Mouse (Mus musculus): ENCODE measurements at regions not wholly inside any gene's neighbourhood (a gene's known extent, or its start where the extent isn't known, plus 50 kb on each side); places are given as distances from the start of the nearest gene placed in this dataset.

DNA sequence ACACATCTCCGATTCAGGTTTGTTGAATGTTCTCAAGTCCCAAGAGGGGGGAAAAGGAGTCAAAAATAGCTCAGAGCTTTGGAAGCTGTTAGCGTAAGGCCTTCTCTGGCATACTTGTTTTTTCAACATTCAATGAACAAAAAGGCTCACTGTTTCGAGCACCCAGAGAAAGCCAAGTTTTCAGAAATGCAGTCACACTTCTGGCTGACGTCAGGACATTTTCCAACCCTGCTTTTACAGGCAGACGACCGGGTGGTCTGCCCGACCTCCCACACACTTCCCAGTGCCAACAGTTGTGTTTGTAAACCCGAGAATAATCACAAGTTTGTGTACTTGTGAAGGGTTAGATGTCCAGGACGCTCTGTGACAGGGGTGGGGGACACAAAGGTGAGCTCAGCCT lies 218.5 kb downstream of the Wdr11 start:
- DNase-seq (ENCODE audit: extremely low read depth, insufficient read length, low spot score): no peak

DNA sequence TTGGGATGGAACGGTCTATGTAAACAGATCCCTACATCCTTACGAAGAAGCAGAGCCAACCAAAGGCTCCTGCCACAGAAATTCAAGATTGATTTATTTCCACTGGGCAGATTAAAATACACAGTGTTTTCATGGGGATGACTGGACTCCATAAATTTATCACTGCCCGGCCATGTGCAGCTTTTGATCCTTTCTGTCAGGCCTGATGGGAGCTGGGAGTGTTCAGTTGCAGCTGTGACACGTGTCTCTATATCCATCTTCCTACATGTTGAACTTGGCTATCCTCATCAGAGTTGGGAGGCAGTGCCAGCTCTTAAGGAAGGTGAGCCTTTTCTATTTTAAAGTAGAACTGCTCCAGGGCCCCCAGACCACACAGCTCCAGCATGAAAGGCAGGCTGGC lies 218.9 kb downstream of the Wdr11 start:
- DNase-seq (ENCODE audit: extremely low read depth, insufficient read length, low spot score): no peak

DNA sequence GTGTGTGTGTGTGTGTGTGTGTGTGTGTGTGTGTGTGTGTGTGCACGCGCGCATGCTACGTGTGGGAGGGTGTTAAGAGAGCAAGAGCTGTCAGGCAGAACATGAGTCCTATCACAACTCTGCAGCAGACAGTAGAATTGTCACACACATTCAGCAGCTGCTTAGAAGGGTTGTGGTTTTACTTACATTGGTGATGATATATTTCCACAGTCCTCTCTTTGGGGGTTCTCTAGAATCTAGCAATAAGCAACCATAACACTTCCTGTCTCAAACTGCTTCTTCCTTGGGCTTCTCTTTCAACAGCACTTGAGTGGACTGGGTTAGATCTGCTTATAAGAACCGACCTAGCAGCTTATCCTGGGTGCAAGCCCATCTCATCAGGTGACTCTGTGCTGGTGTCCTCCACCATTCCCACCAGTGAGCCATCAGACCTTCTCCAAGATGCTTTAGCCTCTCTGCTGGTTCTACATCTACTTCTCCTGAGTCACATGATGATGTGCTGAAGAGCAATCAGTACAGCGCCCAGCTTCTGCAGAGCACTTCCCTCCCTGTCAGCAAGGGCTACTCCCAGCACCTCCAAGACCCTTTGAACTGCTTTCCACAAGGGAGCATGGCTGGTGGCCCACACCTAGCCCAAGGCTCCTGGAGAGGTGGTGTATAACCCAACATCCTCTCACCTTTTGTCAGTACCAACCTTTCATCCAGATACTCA lies 222.6 kb downstream of the Wdr11 start:
- no peak for DNase-seq (ENCODE audit: extremely low read depth, insufficient read length, low spot score)

DNA sequence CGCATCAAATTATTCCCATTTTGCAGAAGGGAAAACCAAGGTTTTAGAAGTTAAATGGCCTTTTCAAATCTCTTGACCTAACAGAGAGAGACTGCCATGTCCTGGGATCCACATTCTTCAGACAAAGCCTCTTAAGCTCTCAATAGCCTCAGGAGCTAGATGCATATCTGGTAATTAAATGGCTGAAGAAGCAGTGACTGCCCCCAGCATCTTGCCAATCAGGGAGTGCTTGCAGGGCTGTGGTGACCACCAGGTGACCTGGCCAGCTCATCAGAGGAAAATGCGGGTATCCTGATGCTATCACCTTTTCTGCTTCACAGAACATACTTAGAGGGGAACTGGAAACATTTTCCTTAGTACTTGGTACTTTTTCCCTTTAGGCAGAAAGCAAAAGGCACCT lies 227.2 kb downstream of the Wdr11 start:
- no peak for DNase-seq (ENCODE audit: extremely low read depth, insufficient read length, low spot score)

DNA sequence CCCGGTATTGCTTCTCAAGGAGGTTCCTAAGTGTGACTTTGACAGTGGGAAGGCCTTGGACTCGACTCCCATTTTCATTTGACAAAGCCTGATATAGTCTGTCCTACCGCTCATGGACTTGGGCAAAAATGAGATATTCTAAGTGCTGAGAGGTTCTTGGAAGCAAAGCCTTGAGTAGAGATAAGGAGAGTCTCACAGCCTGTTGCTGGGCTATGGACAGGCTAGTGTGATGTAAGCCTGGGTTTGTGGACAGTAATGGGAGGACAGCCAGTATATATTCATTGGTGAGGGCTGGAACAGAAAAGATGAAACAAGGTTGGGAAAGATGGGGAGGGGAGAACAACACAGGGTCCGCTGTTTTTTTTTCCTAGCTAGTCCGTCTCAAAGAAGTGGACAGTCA lies 228.0 kb downstream of the Wdr11 start:
- DNase-seq (ENCODE audit: extremely low read depth, insufficient read length, low spot score): no peak

DNA sequence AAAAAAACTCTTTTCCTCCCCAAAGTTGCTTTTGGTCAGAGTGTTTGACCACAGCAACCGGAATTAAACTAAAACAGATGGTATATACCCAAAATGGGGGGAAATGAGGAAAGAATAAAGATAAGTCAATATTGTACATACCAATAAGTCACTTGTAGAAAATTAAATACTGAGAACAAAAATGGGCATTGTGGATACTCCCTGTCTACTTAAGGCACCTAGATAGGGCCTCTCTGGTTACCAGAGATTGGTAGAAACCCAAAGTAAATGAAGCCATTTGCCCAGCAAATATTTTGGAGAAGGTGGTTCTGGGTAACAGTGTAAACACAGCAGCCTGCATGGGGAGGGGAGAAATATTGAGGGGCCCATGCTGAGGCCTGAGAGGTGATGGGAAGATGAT lies 237.3 kb downstream of the Wdr11 start:
- no peak for DNase-seq (ENCODE audit: extremely low read depth, insufficient read length, low spot score)

DNA sequence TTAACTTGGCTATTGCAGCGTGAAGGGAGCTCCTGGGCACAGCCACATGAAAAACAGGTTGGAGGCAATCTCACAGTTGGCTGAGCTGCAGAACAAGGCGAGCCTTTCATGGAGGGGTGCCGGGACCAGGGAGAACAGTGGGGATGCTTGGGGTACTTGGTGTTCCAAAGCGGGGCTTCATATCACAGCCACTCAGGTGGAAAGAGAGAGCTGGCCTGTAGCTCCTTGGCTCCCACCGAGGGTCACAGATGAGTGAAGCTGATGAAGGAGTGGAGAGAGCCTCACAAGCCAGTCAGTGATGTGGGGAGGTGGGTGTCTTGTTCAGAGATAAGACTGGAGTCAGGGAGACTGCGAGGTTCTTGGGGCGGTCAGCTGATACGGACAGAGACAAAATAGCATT lies 241.2 kb downstream of the Wdr11 start:
- DNase-seq (ENCODE audit: extremely low read depth, insufficient read length, low spot score): no peak

DNA sequence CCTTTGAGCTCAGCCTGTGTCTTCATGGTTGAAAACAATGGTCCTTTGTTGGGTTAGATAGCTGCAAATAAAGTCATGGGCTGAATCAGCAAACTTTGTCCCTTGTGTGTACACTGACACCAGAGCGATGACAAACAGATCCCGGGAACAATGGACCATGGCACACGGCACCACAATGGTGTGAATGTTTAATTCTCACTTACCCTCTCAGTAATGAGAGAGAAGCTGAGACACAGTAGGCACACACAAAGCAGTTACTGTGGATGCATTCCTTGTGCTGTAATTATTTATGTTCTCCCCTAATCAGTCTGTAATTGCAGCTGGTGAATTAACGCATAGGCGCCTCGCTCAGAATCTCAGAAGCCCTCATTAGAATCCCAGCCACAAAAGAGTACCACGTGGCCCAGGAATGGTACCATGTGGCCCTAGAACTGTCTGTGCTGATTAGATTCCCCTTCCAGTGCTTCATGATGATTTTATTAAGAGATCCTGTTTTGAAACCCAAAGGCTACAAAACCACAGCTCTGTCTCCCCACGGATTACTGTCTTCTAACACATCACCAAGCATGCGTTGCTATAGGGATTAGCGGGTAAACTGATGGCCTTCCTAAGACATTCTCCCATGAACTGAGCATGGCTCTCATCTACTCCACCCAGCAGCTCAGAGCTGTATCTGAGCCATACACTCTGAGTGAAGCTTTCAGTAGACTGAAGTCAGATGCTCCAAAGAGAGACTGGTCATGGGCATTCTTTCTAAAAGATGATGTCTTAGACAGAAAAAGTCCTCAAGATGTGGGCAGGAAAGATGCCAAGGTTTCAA lies 250.8 kb downstream of the Wdr11 start:
- DNase-seq (ENCODE audit: extremely low read depth, insufficient read length, low spot score): no peak

DNA sequence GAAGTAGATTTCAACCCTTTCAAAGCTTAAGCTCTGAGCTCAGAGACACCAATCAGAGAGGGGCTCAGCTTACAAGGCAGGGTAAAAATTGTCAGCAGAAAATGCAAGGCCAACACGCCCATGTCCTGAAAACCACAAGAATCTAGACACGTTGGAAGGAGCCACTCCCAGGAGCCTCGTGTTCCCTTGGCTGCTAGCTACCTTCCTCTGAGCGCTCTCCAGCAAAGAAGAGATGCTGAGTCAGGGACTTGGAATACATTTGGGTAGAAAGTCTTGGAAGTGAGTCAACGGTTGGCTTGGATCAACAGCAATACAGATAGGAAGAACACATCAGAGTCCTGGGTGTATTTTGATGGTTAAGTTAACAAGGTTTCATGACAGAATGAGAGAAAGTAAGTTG lies 255.5 kb downstream of the Wdr11 start:
- DNase-seq (ENCODE audit: extremely low read depth, insufficient read length, low spot score): peak; percentile 78

DNA sequence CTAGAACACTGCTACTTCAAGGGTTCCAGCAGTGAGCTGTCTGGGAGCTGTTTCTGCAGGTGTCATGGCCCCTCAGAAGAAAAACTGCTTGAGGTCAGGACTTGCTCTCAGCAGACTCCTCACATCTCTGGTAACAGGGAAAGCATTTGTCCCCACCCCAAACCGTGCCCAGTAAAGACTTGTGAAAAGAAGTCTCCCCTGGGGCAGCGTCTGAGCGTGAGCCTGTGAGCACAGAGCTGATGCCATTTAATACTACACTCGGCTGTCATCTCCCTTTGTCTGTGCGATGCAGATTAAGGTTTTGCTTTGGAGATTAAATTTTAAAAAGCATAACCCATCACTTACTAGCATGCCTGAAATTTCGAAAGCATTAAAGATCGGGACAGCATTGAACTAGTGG lies 261.9 kb downstream of the Wdr11 start:
- DNase-seq (ENCODE audit: extremely low read depth, insufficient read length, low spot score): no peak

DNA sequence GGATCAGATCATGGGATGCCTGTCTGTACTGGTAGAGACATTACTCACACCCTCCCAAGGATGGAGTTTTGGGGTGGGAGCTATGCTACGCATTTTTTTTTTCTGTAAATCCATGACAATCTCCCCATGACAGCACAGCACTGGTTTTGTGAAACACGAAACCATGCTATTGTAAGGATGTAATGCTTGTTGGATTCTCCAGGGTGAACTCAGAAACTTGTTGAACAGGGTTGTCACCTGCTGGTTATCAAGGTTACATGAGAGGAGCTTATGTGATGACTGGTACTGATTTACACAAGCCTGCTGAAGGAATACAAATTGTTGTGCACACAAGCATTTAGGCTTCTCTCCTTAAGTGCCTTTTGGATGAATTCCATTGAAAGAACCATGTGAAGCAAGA lies 263.3 kb downstream of the Wdr11 start:
- DNase-seq (ENCODE audit: extremely low read depth, insufficient read length, low spot score): no peak

DNA sequence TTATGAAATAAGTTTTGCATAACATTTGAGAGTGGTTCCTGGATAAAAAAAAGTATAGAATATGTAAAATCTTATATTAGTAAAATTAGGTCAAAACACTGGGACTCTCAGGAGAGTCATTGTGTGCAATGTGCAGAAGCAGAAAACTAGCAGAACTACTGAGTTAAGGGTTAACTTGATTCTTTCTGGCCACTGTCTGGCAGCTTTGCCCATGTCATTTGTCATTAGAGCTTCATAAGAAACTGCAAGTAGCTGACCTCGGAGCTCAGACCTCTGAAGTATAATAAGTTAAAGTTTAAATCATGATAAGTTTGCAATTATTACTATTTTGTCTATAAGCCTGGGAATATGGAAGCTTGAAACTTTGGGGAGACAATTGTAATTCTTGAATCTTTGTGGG lies 271.3 kb downstream of the Wdr11 start:
- DNase-seq (ENCODE audit: extremely low read depth, insufficient read length, low spot score): no peak

DNA sequence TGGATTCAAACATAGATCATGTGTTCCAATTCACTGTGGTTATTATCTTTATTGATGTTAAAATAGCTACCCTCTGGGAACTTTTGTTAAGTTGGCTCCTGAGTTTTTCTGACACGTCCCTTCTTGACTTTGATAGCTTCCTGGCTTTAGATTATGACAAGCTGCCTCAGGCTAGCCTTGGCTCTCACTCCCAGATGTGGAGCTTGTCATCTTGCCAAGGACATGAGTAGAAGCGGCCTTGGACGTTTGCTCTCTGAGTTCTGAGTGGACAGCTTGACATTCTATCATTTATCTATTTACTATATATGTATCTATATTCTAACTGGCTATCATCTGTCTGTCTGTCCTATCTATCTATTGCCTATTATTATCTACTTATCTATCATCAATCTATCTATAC lies 273.9 kb downstream of the Wdr11 start:
- DNase-seq (ENCODE audit: extremely low read depth, insufficient read length, low spot score): no peak

DNA sequence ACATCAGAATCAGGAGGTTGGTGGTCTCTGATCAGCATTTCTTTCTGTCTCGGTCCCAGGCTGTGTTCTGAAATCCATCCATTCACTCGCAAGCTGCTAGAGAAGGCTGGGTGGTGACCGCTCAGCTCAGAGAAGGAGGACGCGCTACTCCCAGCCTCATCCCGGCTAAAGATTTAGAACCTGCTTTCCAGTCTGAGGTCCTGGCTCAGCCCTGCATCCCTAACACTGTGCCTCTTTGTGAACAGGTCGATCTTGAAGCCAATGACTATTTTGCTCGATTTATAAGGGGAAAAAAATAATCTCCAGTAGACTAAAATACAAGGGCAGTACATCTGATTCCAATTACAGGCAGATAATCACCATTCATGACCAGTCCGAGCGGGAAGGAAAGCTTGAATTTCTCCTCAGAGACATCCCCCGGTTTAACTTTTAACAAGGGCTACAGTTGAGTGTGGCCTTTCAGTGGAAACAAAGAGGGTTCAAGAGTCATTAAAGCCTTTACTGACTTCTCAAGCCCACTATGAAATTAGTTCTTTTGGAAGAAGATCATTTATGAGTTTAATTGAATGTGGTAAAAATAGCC lies 280.6 kb downstream of the Wdr11 start:
- DNase-seq (ENCODE audit: extremely low read depth, insufficient read length, low spot score): no peak

DNA sequence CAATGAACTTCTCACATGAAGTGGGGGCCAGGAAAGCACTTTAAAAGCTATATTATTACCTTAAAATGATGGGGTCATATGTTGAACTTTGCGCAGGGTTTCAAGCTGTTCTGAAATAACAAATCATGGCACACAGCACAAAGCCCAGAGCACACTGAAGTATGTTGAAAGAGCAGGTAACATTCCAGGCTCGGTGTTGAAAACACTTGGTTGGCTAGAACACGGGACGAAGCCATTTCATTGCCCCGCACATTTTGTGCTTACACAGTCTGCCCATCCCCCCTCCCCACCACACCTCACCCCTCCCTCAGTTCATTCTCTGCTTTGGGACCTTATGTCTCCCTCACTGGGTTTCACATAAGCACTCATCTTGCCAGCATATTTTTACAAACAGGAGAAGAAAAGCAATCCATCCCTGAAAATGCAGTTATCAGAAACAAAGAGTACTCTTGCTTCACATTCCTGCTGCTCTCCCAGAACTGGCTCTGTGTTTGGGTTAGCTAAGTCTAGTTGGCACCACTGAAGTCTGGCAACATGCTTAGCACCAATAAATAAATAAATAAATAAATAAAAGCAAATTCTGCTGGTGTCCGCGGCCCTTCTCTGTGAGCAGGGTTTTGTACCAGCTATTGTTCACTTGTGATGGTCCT lies 284.7 kb downstream of the Wdr11 start:
- DNase-seq (ENCODE audit: extremely low read depth, insufficient read length, low spot score): no peak

DNA sequence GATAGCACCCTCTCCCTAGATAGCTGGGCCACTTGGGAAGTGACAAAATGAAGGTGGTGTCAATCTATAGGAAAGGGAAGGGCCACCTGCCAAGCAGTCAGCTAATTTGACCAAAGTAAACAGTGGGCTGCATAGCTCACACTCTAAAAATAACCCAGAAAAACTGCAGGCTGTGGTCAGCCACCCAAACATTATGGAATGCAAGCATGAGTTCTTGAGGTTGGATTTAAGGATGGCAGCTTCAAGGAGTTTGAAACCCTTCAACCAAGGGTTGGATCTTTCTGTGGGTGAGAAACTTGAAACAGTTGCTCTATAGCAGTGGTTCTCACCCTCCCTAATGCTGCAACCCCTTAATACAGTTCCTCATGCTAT lies 285.2 kb downstream of the Wdr11 start:
- peak; percentile 70 for DNase-seq (ENCODE audit: extremely low read depth, insufficient read length, low spot score)

DNA sequence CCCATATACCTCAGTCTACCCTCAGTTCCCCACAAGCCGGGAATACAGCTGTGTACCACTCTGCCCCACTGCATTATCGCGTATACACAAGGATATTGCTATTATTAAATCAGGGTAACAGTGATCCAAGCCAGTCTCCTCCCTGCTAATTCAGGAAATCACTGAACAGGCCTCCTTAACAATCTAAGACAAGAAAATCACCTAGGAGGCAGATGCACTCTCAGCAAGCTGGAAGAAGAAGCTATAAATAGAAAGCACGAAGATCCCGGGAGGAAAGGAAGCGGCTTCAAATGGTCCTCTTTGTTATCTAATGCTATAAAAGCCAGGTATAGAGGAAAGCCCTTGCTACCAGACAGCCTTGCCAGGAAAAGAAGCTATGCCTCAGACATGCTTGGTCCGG lies 304.6 kb downstream of the Wdr11 start:
- no peak for DNase-seq (ENCODE audit: extremely low read depth, insufficient read length, low spot score)

DNA sequence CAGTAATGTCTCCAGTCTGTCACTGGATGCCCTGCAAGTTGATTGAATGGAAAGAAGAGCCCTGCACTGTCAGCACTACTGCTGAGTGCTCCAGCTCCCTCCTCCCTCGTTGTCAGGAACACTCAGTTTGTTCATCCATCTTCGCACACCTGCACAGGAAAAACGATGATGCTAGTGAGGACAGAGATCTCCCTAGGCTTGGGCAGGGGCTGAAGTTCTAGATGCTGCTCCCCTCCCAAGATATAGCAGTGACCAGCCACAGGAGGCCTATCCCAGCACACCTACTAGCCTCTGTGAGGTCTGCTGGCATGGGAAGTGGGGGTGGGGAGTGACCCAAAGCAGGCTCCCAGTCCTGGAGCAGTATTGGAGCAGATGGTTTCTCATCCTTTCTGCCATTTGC lies 305.8 kb downstream of the Wdr11 start:
- DNase-seq (ENCODE audit: extremely low read depth, insufficient read length, low spot score): no peak

DNA sequence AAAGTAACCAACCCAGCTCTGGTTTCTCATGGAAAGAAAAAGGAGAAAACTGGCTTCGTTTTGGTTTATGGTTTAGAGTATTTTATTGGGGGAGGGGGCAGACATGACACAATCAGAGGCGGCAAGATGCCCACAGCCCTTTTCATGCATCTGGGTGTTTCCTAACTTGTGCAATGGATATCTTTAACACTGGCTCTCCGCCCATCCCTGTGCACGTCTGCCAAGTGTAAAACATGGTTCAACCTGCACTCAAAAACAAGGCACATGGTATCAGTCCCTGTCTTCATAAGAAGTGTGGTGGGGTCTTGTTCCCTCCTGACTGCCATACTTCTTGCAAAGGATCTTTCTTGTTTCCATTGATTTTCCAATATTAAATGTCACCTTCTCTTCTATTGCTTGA lies 310.6 kb downstream of the Wdr11 start:
- DNase-seq (ENCODE audit: extremely low read depth, insufficient read length, low spot score): no peak

DNA sequence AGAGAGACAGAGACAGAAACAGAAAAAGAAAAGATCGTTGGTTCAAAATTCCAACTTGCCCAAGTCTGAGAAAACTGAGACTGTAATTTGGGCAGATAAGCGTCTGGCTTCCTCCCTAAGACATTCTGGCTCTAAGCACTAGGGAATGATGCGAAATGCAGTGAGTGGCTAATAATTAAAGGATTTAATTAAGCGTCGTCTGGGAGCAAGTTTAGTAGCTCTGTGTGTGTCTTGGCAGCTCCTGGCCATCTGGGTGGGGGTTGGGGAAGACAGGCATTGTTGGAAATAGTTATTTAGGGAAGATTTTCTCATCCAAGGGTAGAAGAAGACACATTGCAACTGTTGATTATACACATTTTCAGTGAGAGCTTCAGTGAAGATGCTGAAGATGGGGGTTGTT lies 311.5 kb downstream of the Wdr11 start:
- DNase-seq (ENCODE audit: extremely low read depth, insufficient read length, low spot score): no peak

DNA sequence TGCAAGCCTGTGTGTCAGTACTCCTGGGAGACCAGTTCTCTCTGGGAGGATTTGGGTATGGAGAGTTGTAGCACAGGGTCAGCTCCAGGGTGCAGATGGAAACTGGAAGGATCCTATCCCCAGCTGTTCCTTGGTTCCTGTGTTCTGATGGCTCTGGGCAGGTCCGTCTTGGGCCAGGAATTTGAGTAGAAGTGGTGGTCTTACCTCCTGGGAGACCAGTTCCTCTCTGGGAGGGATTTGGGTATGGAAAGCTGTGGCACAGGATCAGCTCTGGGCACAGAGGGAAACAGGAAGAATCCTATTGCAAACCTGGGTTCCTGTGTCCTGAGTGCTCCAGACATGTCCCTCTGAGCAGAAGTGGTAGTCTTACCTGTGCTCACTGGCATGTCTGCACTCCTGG lies 314.5 kb downstream of the Wdr11 start:
- no peak for DNase-seq (ENCODE audit: extremely low read depth, insufficient read length, low spot score)

DNA sequence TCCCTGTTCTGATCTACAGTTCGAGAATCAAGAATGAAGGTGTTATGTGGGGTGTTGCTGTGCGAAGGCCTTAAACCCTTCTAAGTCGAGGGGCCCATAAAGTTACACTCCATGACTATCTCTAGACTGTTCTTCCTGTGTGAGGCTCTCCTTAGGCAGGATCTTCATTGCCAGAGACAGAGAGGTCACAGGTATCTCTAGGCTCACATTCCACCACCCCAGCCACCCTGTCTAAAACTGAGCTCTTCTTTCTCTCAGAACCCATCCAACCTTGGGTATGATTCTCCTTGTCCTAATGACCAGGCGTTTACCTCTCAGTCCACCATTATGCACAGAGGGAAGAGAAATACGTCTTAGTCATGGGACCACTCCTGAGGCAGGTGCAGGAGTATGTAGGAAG lies 317.2 kb downstream of the Wdr11 start:
- DNase-seq (ENCODE audit: extremely low read depth, insufficient read length, low spot score): no peak
